Mouse (Mus musculus): ENCODE measurements around the gene Adam12. TPM values are rescaled to one million over a fixed set of nuclear protein-coding genes. Genes with fewer than 3 reads are reported as not detected.

The Adam12 gene
- total RNA-seq, 2 experiments from 2014 or later: 3.5 to 4.9 TPM

DNA sequence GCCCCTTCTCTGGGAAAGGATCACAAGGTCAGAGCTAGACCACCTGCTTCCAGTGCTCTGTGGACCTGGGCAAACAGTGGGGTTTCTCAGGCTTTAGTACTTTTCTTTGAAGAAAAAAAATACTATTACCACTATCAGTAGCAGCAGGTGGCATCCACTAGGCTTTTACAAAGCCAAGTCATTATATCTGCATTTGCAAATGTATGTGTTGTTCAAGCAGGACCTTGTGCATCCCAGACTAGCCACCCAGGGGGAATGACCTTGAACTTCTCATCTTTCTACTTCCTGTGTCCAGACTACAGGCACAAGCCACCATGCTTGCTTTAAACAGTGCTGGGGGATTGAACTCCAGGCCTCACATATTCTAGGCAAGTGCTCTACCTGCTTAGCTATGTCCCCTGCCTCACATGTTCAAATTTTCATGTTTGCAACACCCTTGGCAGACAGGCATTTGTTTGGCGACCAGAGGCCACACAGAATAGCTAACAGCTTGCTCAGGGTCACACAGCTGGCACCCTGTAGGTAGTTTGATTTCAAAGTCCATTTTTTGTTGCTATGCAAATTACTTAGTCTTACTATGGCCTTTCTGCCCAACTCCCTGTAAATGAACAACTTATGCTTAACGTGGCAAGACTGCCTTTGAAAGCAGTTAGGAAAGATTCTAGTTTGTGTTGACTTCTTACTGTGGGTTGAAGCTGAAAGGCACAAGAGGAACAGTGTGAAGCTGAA is 209.6 kb downstream of the Adam12 start:
- Histone ChIP-seq H3K4me3 (no peak overlapping the region), H3K27ac (no peak overlapping the region)
- intact Hi-C loops (cut with DNase I): no loop called here
- no peak for TF ChIP-seq CTCF (IDR thresholded peaks at IDR 0.05)
- DNase-seq (ENCODE audit: extremely low spot score in 1 of 2, low spot score in 2 of 2): no peak

- no peak for TF ChIP-seq CTCF (IDR thresholded peaks at IDR 0.05)
- H3K27ac ChIP-seq: no peak overlapping the region
- H3K4me3 ChIP-seq: no peak overlapping the region
- intact Hi-C loops (cut with DNase I): no loop called here
- no peak for DNase-seq (ENCODE audit: extremely low spot score in 1 of 2, low spot score in 2 of 2)
Observed at GRCm38 (mm10) chr7:134015226-134015625, 216.7 kb downstream of the Adam12 start.

DNA sequence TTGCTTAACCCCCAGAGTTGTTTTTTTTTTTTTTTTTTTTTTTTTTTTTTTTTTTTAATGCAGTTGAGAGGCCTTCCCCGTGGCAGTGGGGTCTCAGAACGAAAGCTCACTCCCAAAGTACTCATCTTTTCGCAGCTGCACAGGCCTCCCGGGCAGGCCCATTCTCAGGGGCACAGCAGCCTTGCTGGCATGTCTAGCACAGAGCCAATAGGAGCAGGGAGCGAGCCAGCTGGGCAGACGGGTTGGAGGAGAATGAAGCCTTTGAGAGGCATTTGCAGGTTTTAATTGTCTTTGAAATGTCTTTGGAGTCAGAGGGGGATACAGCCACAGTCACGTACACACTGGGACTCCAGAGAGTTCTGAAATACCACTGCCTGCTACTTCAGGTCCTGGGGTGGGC is 217.2 kb downstream of the Adam12 start:
- DNase-seq (ENCODE audit: extremely low spot score in 1 of 2, low spot score in 2 of 2): no peak
- intact Hi-C loops (cut with DNase I): no loop called here
- no peak overlapping the region for H3K27ac ChIP-seq
- TF ChIP-seq CTCF (IDR thresholded peaks at IDR 0.05): no peak
- no peak overlapping the region for H3K4me3 ChIP-seq

DNA sequence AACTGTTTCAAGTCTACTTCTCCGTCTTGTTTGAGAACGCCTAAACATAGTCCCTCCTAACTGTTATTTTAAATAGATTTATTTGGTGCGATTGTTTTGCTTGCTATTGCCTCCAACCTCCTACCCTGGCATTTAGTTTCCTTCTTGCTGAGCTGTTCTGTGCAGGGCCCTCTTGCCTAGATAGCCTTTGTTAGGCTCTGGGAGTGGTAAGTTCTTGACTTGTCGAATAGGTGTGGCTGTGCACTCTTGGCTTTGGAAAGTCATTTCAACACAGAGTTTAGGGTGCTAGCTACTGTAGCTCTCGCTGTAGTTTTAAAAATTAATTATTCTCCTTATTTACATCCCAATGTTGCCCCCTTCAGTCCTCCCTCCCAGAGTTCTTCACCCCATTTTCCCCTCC is 222.8 kb downstream of the Adam12 start:
- H3K27ac ChIP-seq: no peak overlapping the region
- H3K4me3 ChIP-seq: no peak overlapping the region
- no peak for TF ChIP-seq CTCF (IDR thresholded peaks at IDR 0.05)
- intact Hi-C loops (cut with DNase I): no loop called here
- DNase-seq (ENCODE audit: extremely low spot score in 1 of 2, low spot score in 2 of 2): no peak

- H3K27ac ChIP-seq: no peak overlapping the region
- intact Hi-C loops (cut with DNase I): no loop called here
- DNase-seq (ENCODE audit: extremely low spot score in 1 of 2, low spot score in 2 of 2): no peak
- H3K4me3 ChIP-seq: no peak overlapping the region
- no peak for TF ChIP-seq CTCF (IDR thresholded peaks at IDR 0.05)
Observed at GRCm38 (mm10) chr7:134007942-134008361, 224.0 kb downstream of the Adam12 start.

DNA sequence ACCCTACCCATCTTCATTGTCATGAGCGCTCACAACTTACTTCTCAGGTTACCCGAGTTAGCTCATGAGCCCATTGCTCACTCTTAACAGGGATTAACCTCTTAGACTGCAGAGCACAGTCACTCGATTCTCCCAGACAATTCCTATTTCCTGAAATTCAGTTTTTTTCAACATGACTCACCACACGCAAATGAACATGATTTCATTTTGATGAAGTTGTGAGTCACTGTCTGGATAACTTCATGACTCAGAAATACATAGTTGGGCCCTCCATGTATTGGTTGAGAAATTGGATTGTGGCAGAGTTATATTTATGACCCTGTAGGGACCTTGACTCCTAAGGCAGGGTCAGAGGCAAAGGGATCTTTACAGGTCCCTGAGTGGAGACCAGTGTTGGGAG is 230.4 kb downstream of the Adam12 start:
- TF ChIP-seq CTCF (IDR thresholded peaks at IDR 0.05): no peak
- intact Hi-C loops (cut with DNase I): no loop called here
- Histone ChIP-seq H3K4me3 (no peak overlapping the region), H3K27ac (no peak overlapping the region)
- DNase-seq (ENCODE audit: extremely low spot score in 1 of 2, low spot score in 2 of 2): no peak

GRCm38 (mm10) chr7:133990930-133991329 is 241.0 kb downstream of the Adam12 start:
- no peak overlapping the region for H3K27ac ChIP-seq
- no peak for TF ChIP-seq CTCF (IDR thresholded peaks at IDR 0.05)
- intact Hi-C loops (cut with DNase I): no loop called here
- no peak for DNase-seq (ENCODE audit: extremely low spot score in 1 of 2, low spot score in 2 of 2)
- H3K4me3 ChIP-seq: no peak overlapping the region

- no peak overlapping the region for H3K4me3 ChIP-seq
- DNase-seq (ENCODE audit: extremely low spot score in 1 of 2, low spot score in 2 of 2): no peak
- H3K27ac ChIP-seq: no peak overlapping the region
- intact Hi-C loops (cut with DNase I): no loop called here
- no peak for TF ChIP-seq CTCF (IDR thresholded peaks at IDR 0.05)
Observed at GRCm38 (mm10) chr7:133988356-133988755, 243.6 kb downstream of the Adam12 start.

- DNase-seq (ENCODE audit: extremely low spot score in 1 of 2, low spot score in 2 of 2): no peak
Observed at GRCm38 (mm10) chr7:133986201-133986600, 245.7 kb downstream of the Adam12 start.

DNA sequence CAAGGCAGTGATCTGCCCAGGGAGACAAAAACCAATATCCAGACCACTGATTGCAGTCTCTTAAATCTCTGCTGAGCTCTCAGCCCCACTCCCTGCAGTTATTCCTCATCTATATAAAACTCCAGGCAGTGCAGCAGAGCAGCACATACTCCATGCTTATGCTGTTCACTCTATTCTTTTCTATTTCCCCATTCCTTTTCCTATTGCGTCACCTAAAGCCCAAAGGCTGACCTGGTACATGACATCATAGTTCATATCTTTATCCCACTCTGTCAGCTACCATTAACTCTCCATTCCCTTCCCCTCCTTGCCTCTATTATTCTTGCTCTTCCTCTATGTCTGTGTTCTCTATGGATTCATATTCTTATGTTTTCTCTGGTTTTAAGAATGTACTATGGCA is 246.3 kb downstream of the Adam12 start:
- H3K27ac ChIP-seq: no peak overlapping the region
- intact Hi-C loops (cut with DNase I): no loop called here

More at GRCm38 (mm10) chr7:133986201-133986600, 245.7 kb downstream of the Adam12 start:
- intact Hi-C loops (cut with DNase I): no loop called here
- Histone ChIP-seq H3K27ac (no peak overlapping the region), H3K4me3 (no peak overlapping the region)
- no peak for TF ChIP-seq CTCF (IDR thresholded peaks at IDR 0.05)

DNA sequence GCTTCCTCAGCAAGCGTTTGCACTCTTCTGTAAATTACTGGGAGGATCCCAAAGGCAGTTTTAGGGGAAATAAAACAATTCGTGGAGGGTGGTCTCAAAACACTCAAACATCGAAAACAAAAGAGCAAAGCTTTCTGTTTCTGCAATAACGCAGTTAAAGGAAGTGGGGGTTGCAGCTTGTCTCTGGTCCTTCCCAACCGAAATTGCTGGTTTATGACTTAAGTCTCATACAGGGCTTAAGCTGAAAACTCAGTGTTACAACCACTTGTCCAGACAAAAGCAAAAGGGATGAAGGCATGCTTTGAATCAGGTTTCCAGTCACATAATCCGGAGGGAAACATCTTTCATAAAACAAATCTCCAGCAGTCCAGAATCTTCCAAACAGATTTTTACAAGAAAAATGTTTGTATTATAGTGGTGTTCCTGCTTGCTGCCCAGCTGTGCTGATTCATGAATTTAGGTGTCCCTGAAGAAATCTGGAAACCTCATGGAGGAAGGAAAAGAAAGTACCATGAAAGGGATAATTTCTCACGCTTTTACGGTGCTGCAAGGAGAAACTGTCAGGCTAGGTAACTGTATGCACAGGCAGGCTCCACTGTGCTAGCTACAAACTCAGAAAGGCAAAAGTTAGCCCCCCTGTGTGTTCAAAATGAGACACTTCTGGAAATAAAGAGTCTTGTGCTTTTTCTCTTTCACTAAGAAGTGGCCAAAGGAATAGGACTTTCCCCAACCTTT is 255.4 kb downstream of the Adam12 start:
- intact Hi-C loops (cut with DNase I): no loop called here
- no peak overlapping the region for H3K4me3 ChIP-seq
- TF ChIP-seq CTCF (IDR thresholded peaks at IDR 0.05): no peak
- no peak for DNase-seq (ENCODE audit: extremely low spot score in 1 of 2, low spot score in 2 of 2)
- no peak overlapping the region for H3K27ac ChIP-seq

More for the DNA sequence above, 246.3 kb downstream of the Adam12 start:
- no peak for TF ChIP-seq CTCF (IDR thresholded peaks at IDR 0.05)
- DNase-seq (ENCODE audit: extremely low spot score in 1 of 2, low spot score in 2 of 2): no peak
- no peak overlapping the region for H3K4me3 ChIP-seq

- intact Hi-C loops (cut with DNase I): no loop called here
- no peak overlapping the region for H3K27ac ChIP-seq
- TF ChIP-seq CTCF (IDR thresholded peaks at IDR 0.05): no peak
- no peak overlapping the region for H3K4me3 ChIP-seq
- DNase-seq (ENCODE audit: extremely low spot score in 1 of 2, low spot score in 2 of 2): no peak
Observed at GRCm38 (mm10) chr7:133971086-133971485, 260.9 kb downstream of the Adam12 start.

All from left cerebral cortex, adult 2 months (tissue).